Mouse (Mus musculus): Measurements from ENCODE around the gene Gfod2.

DNA sequence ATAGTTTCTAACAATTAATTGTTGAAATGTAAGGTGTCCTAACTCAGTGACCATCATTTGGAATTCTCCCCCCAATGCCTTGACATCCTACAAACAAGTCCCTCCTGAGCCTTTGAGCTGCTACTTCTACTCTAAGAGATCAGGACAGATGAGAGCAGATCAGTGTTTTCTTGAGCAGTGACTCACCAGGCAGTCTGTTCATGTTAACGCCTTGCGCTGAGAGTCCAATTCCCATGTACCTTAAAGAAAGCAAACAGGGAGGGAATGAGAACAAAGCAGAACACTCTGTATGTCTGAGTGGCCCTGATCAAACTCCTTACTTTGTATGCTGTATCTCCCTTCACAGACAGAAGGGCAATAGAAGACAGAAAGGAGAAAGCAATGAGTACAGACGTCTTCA lies 46.9 kb upstream of the Gfod2 start:
- TF ChIP-seq CTCF (IDR thresholded peaks at IDR 0.05; ENCODE audit: insufficient read depth, low read depth, low read length) = no peak
- TF ChIP-seq POLR2A (IDR thresholded peaks at IDR 0.05; ENCODE audit: insufficient read depth, low read depth, low read length) = no peak
